Mouse (Mus musculus): ENCODE results near the gene Slamf7. TPM values are rescaled to one million over a fixed set of nuclear protein-coding genes. Genes with fewer than 3 reads are reported as not detected.
"Not testable (repeated sequence)": the region's sequence is repeated elsewhere in the genome, so short reads cannot be mapped to it uniquely, and the experiment has no call there.

Slamf7 gene
- polyA plus RNA-seq, 1 experiment = not detected

- H3K36me3 ChIP-seq (ENCODE audit: control insufficient read depth, insufficient read depth) = no peaks in the 10 kb centered on the region
- no peaks in the 10 kb centered on the region for H3K79me3 ChIP-seq (ENCODE audit: low read depth)
- no peak overlapping the region for H3K4me3 ChIP-seq (ENCODE audit: insufficient read depth, poor library complexity, severe bottlenecking)
- H3ac ChIP-seq (ENCODE audit: control insufficient read depth, insufficient read length, low read depth) = no peak overlapping the region
- H3K79me2 ChIP-seq (ENCODE audit: control insufficient read depth, insufficient read depth) = no peaks in the 10 kb centered on the region
- H3K27me3 ChIP-seq (ENCODE audit: control insufficient read depth, insufficient read depth, insufficient read length) = no peaks in the 10 kb centered on the region
- TF ChIP-seq FOSL1 (IDR thresholded peaks at IDR 0.05; ENCODE audit: insufficient read depth, low read length, poor library complexity, severe bottlenecking) = no peak
- TF ChIP-seq MAX (IDR thresholded peaks at IDR 0.05) = no peak
- no peak for TF ChIP-seq CEBPB (IDR thresholded peaks at IDR 0.05; ENCODE audit: low read depth)
- no peak for TF ChIP-seq USF1 (IDR thresholded peaks at IDR 0.05; ENCODE audit: low read depth)
- TF ChIP-seq MYOD1 (IDR thresholded peaks at IDR 0.05; ENCODE audit: control insufficient read depth, insufficient read length, low read depth) = no peak
- TF ChIP-seq CTCF (IDR thresholded peaks at IDR 0.05; ENCODE audit: control insufficient read depth, insufficient read depth, insufficient read length) = no peak
- no peak for TF ChIP-seq MYOG (IDR thresholded peaks at IDR 0.05; ENCODE audit: control insufficient read depth, extremely low read depth, insufficient read length)
Measured at GRCm38 (mm10) chr1:171681009-171681408, 28.2 kb upstream of the Slamf7 start.

- no peaks in the 10 kb centered on the region for H3K36me3 ChIP-seq (ENCODE audit: control insufficient read depth, insufficient read depth)
- TF ChIP-seq MYOG (IDR thresholded peaks at IDR 0.05; ENCODE audit: control insufficient read depth, extremely low read depth, insufficient read length) (no peak), MAX (IDR thresholded peaks at IDR 0.05) (no peak), MYOD1 (IDR thresholded peaks at IDR 0.05; ENCODE audit: control insufficient read depth, insufficient read length, low read depth) (no peak), CTCF (IDR thresholded peaks at IDR 0.05; ENCODE audit: control insufficient read depth, insufficient read depth, insufficient read length) (no peak), USF1 (IDR thresholded peaks at IDR 0.05; ENCODE audit: low read depth) (no peak)
- no peaks in the 10 kb centered on the region for H3K79me2 ChIP-seq (ENCODE audit: control insufficient read depth, insufficient read depth)
- no peaks in the 10 kb centered on the region for H3K27me3 ChIP-seq (ENCODE audit: control insufficient read depth, insufficient read depth, insufficient read length)
- no peaks in the 10 kb centered on the region for H3K79me3 ChIP-seq (ENCODE audit: low read depth)
- H3ac ChIP-seq (ENCODE audit: control insufficient read depth, insufficient read length, low read depth) = no peak overlapping the region
- no peak overlapping the region for H3K4me3 ChIP-seq (ENCODE audit: insufficient read depth, poor library complexity, severe bottlenecking)
Measured at GRCm38 (mm10) chr1:171677721-171678120, 24.9 kb upstream of the Slamf7 start.

GRCm38 (mm10) chr1:171674467-171674866, 21.6 kb upstream of the Slamf7 start:
- no peak for TF ChIP-seq MYOG (IDR thresholded peaks at IDR 0.05; ENCODE audit: control insufficient read depth, extremely low read depth, insufficient read length)
- no peak for TF ChIP-seq CEBPB (IDR thresholded peaks at IDR 0.05; ENCODE audit: low read depth)
- no peak for TF ChIP-seq USF1 (IDR thresholded peaks at IDR 0.05; ENCODE audit: low read depth)
- no peak for TF ChIP-seq MYOD1 (IDR thresholded peaks at IDR 0.05; ENCODE audit: control insufficient read depth, insufficient read length, low read depth)
- no peak for TF ChIP-seq FOSL1 (IDR thresholded peaks at IDR 0.05; ENCODE audit: insufficient read depth, low read length, poor library complexity, severe bottlenecking)
- no peak for TF ChIP-seq MAX (IDR thresholded peaks at IDR 0.05)
- no peak for TF ChIP-seq CTCF (IDR thresholded peaks at IDR 0.05; ENCODE audit: control insufficient read depth, insufficient read depth, insufficient read length)
- Histone ChIP-seq H3K36me3 (ENCODE audit: control insufficient read depth, insufficient read depth) (no peaks in the 10 kb centered on the region), H3K79me2 (ENCODE audit: control insufficient read depth, insufficient read depth) (no peaks in the 10 kb centered on the region), H3K79me3 (ENCODE audit: low read depth) (no peaks in the 10 kb centered on the region), H3K4me3 (ENCODE audit: insufficient read depth, poor library complexity, severe bottlenecking) (no peak overlapping the region), H3ac (ENCODE audit: control insufficient read depth, insufficient read length, low read depth) (no peak overlapping the region), H3K27me3 (ENCODE audit: control insufficient read depth, insufficient read depth, insufficient read length) (no peaks in the 10 kb centered on the region)

- TF ChIP-seq MAX (IDR thresholded peaks at IDR 0.05) = no peak
- TF ChIP-seq FOSL1 (IDR thresholded peaks at IDR 0.05; ENCODE audit: insufficient read depth, low read length, poor library complexity, severe bottlenecking) = no peak
- TF ChIP-seq MYOG (IDR thresholded peaks at IDR 0.05; ENCODE audit: control insufficient read depth, extremely low read depth, insufficient read length) = no peak
- TF ChIP-seq MYOD1 (IDR thresholded peaks at IDR 0.05; ENCODE audit: control insufficient read depth, insufficient read length, low read depth) = no peak
- no peak for TF ChIP-seq USF1 (IDR thresholded peaks at IDR 0.05; ENCODE audit: low read depth)
- no peak for TF ChIP-seq CEBPB (IDR thresholded peaks at IDR 0.05; ENCODE audit: low read depth)
- TF ChIP-seq CTCF (IDR thresholded peaks at IDR 0.05; ENCODE audit: control insufficient read depth, insufficient read depth, insufficient read length) = no peak
- Histone ChIP-seq H3ac (ENCODE audit: control insufficient read depth, insufficient read length, low read depth) (no peak overlapping the region), H3K4me3 (ENCODE audit: insufficient read depth, poor library complexity, severe bottlenecking) (no peak overlapping the region), H3K79me3 (ENCODE audit: low read depth) (no peaks in the 10 kb centered on the region), H3K36me3 (ENCODE audit: control insufficient read depth, insufficient read depth) (no peaks in the 10 kb centered on the region), H3K27me3 (ENCODE audit: control insufficient read depth, insufficient read depth, insufficient read length) (no peaks in the 10 kb centered on the region), H3K79me2 (ENCODE audit: control insufficient read depth, insufficient read depth) (no peaks in the 10 kb centered on the region)
Measured at GRCm38 (mm10) chr1:171672854-171673475, 20.1 kb upstream of the Slamf7 start.

- not testable (repeated sequence) for H3K27me3 ChIP-seq (ENCODE audit: control insufficient read depth, insufficient read depth, insufficient read length)
Measured at GRCm38 (mm10) chr1:171672451-171672850, 19.6 kb upstream of the Slamf7 start.

GRCm38 (mm10) chr1:171667160-171667559, 14.3 kb upstream of the Slamf7 start:
- Histone ChIP-seq H3K27me3 (ENCODE audit: control insufficient read depth, insufficient read depth, insufficient read length) (no peaks in the 10 kb centered on the region), H3K79me2 (ENCODE audit: control insufficient read depth, insufficient read depth) (no peaks in the 10 kb centered on the region), H3K79me3 (ENCODE audit: low read depth) (no peaks in the 10 kb centered on the region), H3ac (ENCODE audit: control insufficient read depth, insufficient read length, low read depth) (no peak overlapping the region), H3K36me3 (ENCODE audit: control insufficient read depth, insufficient read depth) (no peaks in the 10 kb centered on the region), H3K4me3 (ENCODE audit: insufficient read depth, poor library complexity, severe bottlenecking) (no peak overlapping the region)
- no peak for TF ChIP-seq MAX (IDR thresholded peaks at IDR 0.05)
- no peak for TF ChIP-seq MYOD1 (IDR thresholded peaks at IDR 0.05; ENCODE audit: control insufficient read depth, insufficient read length, low read depth)
- no peak for TF ChIP-seq CTCF (IDR thresholded peaks at IDR 0.05; ENCODE audit: control insufficient read depth, insufficient read depth, insufficient read length)
- TF ChIP-seq CEBPB (IDR thresholded peaks at IDR 0.05; ENCODE audit: low read depth) = no peak
- TF ChIP-seq MYOG (IDR thresholded peaks at IDR 0.05; ENCODE audit: control insufficient read depth, extremely low read depth, insufficient read length) = no peak

More at GRCm38 (mm10) chr1:171672451-171672850, 19.6 kb upstream of the Slamf7 start:
- H3ac ChIP-seq (ENCODE audit: control insufficient read depth, insufficient read length, low read depth); H3K79me2 ChIP-seq (ENCODE audit: control insufficient read depth, insufficient read depth); H3K79me3 ChIP-seq (ENCODE audit: low read depth); H3K4me3 ChIP-seq (ENCODE audit: insufficient read depth, poor library complexity, severe bottlenecking); H3K36me3 ChIP-seq (ENCODE audit: control insufficient read depth, insufficient read depth): not testable (repeated sequence)

Measured in C2C12 (cell line).